Mouse (Mus musculus): ENCODE data around the gene Actr6.
A peak's percentile ranks its signal among the peaks of the same experiment; 100 is the strongest.

Gene Actr6

DNA sequence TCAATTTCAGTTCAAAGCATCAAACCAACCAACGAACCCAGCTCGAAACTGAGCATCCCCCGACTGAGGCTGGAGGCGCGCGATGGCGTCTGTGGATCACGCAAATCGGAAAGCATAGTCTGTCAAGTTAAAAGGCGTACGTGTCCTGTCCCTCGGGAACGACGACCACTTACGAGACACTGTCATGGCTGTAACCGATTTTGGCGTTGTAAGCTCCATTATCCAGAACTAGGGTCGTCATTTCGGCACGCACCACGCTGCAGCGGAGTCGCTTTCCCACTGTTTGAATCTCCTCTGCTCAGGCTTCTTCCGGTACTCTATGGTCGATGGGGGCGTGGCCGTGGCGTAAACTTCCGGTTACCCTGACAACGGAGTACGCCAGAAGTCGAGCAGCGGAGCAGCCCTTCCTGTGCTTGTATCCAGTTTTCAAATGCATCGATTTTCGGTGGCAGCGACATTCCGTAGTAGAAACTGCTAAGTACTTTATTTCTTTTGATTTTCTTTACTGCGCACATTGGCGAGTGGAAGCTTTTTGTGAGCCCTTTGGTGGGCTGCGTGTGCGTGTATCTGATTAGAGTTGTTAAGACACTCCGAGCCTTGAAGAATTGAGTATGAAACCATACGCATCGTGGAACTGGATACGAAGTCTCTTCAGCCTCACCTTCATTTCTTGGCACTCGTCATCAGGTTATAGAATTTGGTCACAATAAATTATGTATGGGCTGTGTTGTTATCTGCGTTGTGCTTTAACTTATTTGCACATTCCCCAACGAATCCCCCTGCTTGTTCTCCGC lies at the start of gene Actr6:
TSS of gene Actr6 (minus strand) at position 295 of the 794 bp plus-strand sequence.
- DNase-seq (ENCODE audit: low read depth, low spot score), result peak; percentile 95

DNA sequence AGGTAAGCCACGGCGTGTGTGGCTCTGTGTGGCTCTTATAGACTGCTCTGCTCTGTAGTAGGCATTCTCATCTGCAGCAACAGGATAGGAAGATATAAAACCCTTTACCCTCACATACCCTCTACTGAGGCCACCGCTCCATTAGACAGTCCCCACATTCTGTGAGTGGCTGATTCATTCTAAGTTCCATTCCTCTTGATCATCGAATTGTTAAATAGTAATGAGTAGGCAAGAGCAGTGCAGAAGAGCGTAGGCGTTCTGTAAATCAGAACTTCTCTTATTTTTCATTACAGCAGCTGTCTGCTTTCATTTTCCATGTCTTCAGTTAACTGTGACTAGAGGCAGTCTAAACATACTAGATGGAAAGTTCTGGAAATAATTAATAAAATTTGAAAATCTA lies 43.9 kb upstream of the Actr6 start:
- no peak for DNase-seq (ENCODE audit: low read depth, low spot score)

- DNase-seq (ENCODE audit: low read depth, low spot score), result no peak
Measured at GRCm38 (mm10) chr10:89771894-89772293, 39.8 kb upstream of the Actr6 start.

- DNase-seq (ENCODE audit: low read depth, low spot score), result no peak
Measured at GRCm38 (mm10) chr10:89769096-89769495, 37.0 kb upstream of the Actr6 start.

GRCm38 (mm10) chr10:89768352-89769020 lies 36.4 kb upstream of the Actr6 start:
- DNase-seq (ENCODE audit: low read depth, low spot score), result no peak

DNA sequence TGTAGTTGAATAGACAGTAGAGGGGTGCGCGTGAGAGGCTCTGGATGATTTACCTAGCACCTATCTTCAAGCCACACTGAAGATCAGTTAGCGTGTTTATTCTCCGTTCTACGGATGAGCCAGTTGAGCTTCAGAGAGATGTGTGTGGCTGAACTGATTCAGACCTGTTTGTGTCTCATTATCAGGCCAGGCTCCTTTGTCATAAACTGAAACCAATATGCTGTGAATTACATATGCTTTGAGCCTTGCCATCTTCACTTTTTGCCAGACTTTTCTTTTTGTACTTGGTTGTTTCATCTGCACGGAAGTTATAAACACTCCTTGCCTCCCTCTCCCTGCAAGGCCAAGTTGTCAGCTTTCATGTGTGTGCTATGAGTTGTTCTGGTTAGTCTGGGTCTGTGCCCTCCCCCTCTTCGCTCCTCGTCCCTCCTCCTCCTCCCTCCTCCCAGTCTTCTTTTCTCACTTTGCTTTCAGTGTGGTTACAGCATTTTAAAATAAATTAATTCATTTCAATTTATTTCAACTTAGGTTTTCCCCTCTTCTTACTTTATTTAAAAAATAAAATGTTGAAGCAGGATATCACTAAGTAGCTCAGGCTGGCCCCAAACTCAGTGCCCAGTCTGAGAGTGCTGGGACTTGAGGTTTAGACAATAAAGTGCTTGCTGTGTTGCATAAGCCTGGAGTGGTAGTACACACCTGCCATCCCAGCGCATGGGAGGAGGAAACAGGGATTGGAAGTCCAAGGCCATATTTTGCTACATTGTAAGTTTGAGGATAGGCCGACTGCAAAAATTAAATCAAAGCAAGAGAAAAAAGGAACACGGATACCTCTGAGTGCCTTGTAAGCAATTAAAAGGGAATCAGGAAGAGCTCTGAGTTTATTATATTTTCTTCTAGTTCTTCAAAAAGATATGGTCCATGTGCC lies 34.0 kb upstream of the Actr6 start:
- DNase-seq (ENCODE audit: low read depth, low spot score), result peak; percentile 56

- DNase-seq (ENCODE audit: low read depth, low spot score), result peak; percentile 46
Measured at GRCm38 (mm10) chr10:89764457-89765121, 32.5 kb upstream of the Actr6 start.

DNA sequence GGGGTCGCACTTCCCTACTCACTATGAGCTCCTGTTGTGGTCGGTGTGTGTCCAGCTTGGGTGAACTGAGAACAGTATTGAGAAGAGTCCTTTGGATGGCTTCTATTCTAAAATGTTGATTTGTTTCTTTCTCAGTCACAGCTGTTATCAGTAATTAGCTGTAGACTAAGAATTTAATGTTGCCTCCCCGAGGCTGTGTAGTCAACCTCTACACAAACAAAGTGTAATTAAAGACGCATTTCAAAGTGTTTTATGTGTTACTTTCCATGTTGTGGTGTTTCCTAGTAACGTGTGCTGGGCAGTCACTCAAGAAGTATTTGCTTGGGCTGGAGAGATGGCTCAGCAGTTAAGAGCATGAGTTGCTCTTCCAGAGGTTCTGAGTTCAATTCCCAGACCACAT lies 28.7 kb upstream of the Actr6 start:
- DNase-seq (ENCODE audit: low read depth, low spot score), result no peak

DNA sequence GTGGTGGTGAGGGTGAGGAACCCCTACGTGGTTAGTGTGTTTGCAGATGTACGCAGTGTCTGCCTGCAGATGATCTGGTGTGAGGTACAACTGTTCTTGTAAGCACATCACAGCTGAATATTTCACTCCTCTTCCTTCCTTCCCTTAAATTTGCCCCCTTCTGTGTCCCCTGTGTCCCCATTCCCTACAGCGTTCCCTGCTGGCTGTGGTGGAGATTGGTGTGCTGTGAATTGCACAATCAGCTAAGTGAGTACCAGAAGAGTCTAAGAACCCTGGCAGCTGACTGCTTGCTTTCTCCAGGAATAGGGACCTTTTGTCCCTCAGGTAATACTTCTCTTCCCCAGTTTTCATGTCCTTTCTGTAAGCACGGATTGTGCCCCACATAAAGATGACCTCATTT lies 23.1 kb upstream of the Actr6 start:
- DNase-seq (ENCODE audit: low read depth, low spot score), result no peak

DNA sequence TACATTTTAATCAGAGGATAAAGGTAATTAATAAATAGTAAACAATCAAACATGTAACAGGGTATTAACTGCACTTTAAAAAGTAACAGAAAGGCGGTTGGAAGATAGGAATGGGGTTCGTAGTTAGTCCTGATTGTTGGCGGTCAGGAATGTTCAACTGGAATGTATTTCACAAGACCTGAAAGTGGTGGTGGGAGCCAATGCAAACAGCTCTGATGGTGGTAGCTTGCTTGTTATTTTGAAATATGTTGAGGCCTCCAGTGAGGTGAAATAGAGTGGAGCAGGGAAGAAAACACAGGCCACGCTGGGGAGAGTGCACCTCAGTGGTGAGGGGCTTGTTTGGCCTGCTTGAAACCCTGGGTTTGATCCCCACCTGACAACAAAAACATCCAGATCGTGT lies 19.0 kb upstream of the Actr6 start:
- no peak for DNase-seq (ENCODE audit: low read depth, low spot score)

DNA sequence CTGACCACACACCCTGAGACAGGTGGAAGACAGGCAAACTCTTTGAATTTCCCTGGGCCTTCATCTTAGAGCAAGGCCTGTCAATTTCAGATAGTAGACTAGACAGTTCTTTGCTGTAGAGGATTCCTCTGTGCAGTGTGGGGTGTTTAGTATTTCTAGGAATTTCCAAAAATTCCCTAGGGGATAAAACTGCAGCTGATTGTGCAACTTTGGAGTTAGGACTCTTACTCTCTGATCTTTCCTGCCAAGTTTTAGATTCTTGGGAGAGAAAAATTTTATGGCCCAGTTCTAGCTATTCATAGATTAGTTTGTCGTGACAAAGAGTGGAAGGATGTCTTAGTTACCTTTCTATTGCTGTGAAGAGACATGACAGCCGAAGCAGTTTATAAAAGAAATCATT lies 16.5 kb upstream of the Actr6 start:
- no peak for DNase-seq (ENCODE audit: low read depth, low spot score)

GRCm38 (mm10) chr10:89747911-89748310 lies 15.8 kb upstream of the Actr6 start:
- DNase-seq (ENCODE audit: low read depth, low spot score), result no peak

DNA sequence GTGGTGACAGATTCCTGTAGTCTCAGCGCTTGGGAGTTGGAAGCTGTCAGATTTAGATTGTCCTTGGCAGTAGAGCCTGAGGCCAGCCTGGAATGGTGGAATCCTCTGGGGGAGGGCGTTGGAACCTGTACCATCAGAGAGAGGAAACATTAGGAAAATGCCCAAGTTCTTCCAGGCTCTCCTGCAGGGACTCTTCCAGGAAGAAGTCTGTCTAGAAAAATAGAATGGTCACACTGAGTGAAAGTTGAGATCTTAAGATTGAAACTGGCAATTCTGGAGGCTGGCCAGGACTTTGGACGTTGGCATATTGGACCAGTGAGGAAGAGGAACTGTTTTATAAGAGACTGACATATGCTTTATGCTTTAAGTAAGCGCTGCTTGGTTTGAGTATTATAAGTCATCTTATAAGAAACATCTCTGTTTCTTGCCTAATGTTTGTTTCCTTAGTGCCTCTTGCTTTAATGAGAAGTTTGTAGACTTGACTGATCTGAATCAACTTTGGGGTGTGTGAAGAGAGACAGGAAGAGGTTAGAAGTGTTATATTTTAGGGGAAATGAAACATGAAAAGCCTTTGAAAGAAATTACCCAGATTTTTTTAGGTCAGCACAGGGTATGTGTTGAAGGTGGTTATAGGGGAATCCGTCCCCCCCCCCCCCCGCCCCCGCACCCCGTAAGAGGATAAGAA lies 15.3 kb upstream of the Actr6 start:
- DNase-seq (ENCODE audit: low read depth, low spot score), result peak; percentile 76

DNA sequence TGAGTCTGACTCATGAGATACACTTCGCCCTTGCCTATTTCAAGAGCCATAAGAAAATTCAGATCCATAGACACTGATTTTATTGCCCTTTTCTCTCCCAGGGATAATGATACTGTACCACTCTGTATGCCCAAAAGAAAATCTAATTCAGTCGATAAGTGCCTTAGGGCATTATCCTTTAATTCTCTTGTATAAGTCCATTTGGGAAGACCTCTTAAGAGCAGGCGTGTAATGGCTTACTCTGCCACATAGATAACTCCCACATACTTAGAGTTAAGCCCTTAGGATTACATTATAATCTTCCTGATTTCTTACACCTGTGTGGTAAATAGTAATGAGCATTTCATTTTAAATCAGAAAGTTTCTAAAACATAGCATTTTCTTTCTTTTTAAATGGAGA lies 14.5 kb upstream of the Actr6 start:
- DNase-seq (ENCODE audit: low read depth, low spot score), result no peak

- DNase-seq (ENCODE audit: low read depth, low spot score), result peak; percentile 62
Measured at GRCm38 (mm10) chr10:89745666-89746020, 13.5 kb upstream of the Actr6 start.

- DNase-seq (ENCODE audit: low read depth, low spot score), result peak; percentile 91
Measured at GRCm38 (mm10) chr10:89744871-89745665, 13.0 kb upstream of the Actr6 start, which contains the start of gene Uhrf1bp1l. Uhrf1bp1l (plus strand) TSS chr10:89744991.

DNA sequence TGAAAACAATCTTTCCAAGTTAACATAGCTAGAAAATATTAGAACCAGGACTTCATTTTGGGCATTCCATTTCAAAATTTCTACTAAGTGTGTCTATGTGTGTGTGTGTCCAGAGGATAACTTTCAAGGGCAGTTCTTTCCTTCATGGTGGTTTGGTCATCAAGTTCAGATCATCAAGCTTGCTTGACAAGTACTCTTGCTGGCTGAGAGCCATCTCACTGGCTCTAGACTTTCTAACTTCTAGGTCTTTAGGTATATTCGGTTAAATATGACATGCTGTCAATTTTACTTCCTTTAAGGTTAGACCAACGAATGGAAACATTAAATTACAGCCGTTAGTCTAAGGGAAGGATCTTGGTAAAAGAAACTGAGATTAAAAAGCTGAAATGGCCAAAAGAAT lies 12.2 kb upstream of the Actr6 start:
- DNase-seq (ENCODE audit: low read depth, low spot score), result no peak

DNA sequence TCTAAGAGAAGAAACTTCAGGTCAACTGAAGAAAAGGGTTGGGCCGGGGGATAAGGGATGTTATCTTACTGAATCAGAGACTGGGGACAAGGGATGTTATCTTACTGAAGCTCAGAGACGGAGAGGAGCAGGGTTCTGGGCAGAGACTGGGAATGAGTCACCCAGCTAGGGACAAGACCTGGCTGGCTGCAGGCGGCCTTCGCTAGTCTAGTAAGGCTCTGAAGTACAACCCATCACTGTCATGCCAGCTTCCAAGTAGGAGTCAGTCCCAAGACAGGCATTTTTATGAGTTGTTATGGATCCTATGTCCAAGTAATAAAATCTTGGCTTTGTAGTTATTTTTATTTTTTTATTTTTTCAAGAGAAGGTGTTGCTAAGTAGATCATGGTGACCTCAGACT lies 11.2 kb upstream of the Actr6 start:
- DNase-seq (ENCODE audit: low read depth, low spot score), result no peak

- DNase-seq (ENCODE audit: low read depth, low spot score), result no peak
Measured at GRCm38 (mm10) chr10:89740995-89741394, 8.9 kb upstream of the Actr6 start.

- no peak for DNase-seq (ENCODE audit: low read depth, low spot score)
Measured at GRCm38 (mm10) chr10:89739703-89740102, 7.6 kb upstream of the Actr6 start.

Measured in CD4-positive helper T cell, adult 2 months (primary cell).